Comparison of ENCODE assay signal across 26 mouse cellular contexts in the genomic region with DNA sequence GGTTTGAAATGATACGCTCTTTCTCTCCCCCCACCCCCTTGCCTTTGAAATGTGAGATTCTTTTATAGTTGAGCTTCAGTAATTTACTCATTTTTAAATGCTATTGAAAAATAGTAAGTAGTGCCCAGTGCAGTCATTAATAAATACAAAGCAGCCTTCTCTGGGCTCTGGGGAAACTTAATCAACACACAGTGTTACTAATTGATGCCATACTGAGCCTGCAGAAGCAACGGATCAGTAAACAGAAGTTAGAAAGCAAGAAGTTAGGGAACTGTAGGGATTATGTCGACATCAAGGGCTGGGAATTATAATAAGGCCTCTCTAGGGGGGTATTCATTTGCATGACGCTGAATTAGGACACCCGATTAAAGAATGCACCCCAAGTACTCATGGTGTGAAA.
DNase-seq lines count a peak whose midpoint lies in the region; ATAC-seq and TF ChIP-seq lines count a peak whose summit lies in the region.
"Had no signal": no experiment of that assay in that cellular context is flagged by ENCODE, and none has a peak within 500 bp of the region (broad histone marks: within the 10 kb centered on the region; RNA-seq: fewer than 3 reads in every experiment).

No protein-coding gene starts in this region.

- no peak overlapping the region for H3K4me3 ChIP-seq in forebrain, embryonic 12.5 days (replicated peaks)
- H3K4me3 ChIP-seq in forebrain, embryonic 16.5 days (replicated peaks; ENCODE audit: low read length) = no peak overlapping the region
- no peak overlapping the region for H3K4me3 ChIP-seq in layer of hippocampus, adult 2 months
- no peak overlapping the region for H3K4me3 ChIP-seq in embryonic facial prominence, embryonic 15.5 days (replicated peaks)
- H3K4me3 ChIP-seq in midbrain, embryonic 16.5 days (ENCODE audit: low read depth, low read length) = no peak overlapping the region
- no peak overlapping the region for H3K4me3 ChIP-seq in intestine, embryonic 15.5 days (replicated peaks)
- H3K4me3 ChIP-seq: hindbrain, embryonic 13.5 days; stomach, embryonic 15.5 days had no signal

- no peak for DNase-seq in layer of hippocampus, adult 2 months (ENCODE audit: low spot score in 2 of 2)
- DNase-seq in layer of hippocampus, adult 9-10 months (ENCODE audit: low spot score) = no peak
- no peak for DNase-seq in cerebellum, postnatal 25 days
- DNase-seq: adrenal gland, postnatal 25 days; cerebellum, adult 18-20 months; cerebellum, postnatal 36 days; gastrocnemius, postnatal 36 days; heart, postnatal 10 days; kidney, adult 11 months; lung, adult 2 months; lung, postnatal 36 days; right cerebral cortex, postnatal 25 days; thymus, adult 18-20 months; thymus, postnatal 4 days had no signal

- H3K9me3 ChIP-seq in forebrain, embryonic 12.5 days = no peaks in the 10 kb centered on the region
- H3K9me3 ChIP-seq in forebrain, embryonic 16.5 days (ENCODE audit: control insufficient read depth, low read length) = no peaks in the 10 kb centered on the region
- H3K9me3 ChIP-seq in embryonic facial prominence, embryonic 15.5 days (replicated peaks) = no peaks in the 10 kb centered on the region
- H3K9me3 ChIP-seq in midbrain, embryonic 16.5 days (replicated peaks; ENCODE audit: control insufficient read depth, low read length, poor library complexity, severe bottlenecking) = no peaks in the 10 kb centered on the region
- no peaks in the 10 kb centered on the region for H3K9me3 ChIP-seq in intestine, embryonic 15.5 days
- H3K9me3 ChIP-seq: G1E; hindbrain, embryonic 13.5 days; stomach, embryonic 15.5 days had no signal

- WGBS in forebrain, embryonic 12.5 days = 2% methylated on average over 5 of the region's 5 CpGs
- WGBS in forebrain, embryonic 16.5 days = 5% methylated on average over 5 of the region's 5 CpGs
- 13% methylated on average over 5 of the region's 5 CpGs for WGBS in embryonic facial prominence, embryonic 15.5 days
- WGBS in midbrain, embryonic 16.5 days = 11% methylated on average over 5 of the region's 5 CpGs
- WGBS in intestine, embryonic 15.5 days = 50% methylated on average over 5 of the region's 5 CpGs

- TF ChIP-seq CTCF in layer of hippocampus, adult 2 months (conservative IDR thresholded peaks at IDR 0.05) = no peak

- H3K27ac ChIP-seq in forebrain, embryonic 12.5 days = no peak overlapping the region
- H3K27ac ChIP-seq in forebrain, embryonic 16.5 days (ENCODE audit: low read length) = no peak overlapping the region
- peak overlapping the region; percentile 64 for H3K27ac ChIP-seq in layer of hippocampus, adult 2 months
- H3K27ac ChIP-seq in embryonic facial prominence, embryonic 15.5 days (replicated peaks) = 0 out of 2 replicates have a peak overlapping the region, but pooled peaks have one; percentile 34
- H3K27ac ChIP-seq in midbrain, embryonic 16.5 days (ENCODE audit: low read length) = no peak overlapping the region
- no peak overlapping the region for H3K27ac ChIP-seq in intestine, embryonic 15.5 days
- H3K27ac ChIP-seq: hindbrain, embryonic 13.5 days; kidney, postnatal 0 days; stomach, embryonic 15.5 days had no signal

- peaks cover 28% of the 10 kb centered on the region for H3K4me1 ChIP-seq in forebrain, embryonic 12.5 days
- peaks cover 10% of the 10 kb centered on the region for H3K4me1 ChIP-seq in forebrain, embryonic 16.5 days (replicated peaks; ENCODE audit: control insufficient read depth, insufficient read depth, low read length)
- H3K4me1 ChIP-seq in embryonic facial prominence, embryonic 15.5 days = peaks cover 43% of the 10 kb centered on the region
- peaks cover 8% of the 10 kb centered on the region for H3K4me1 ChIP-seq in midbrain, embryonic 16.5 days (ENCODE audit: control insufficient read depth, insufficient read depth, low read length)
- H3K4me1 ChIP-seq in intestine, embryonic 15.5 days (replicated peaks) = peaks cover 8% of the 10 kb centered on the region; the same call in 1 of the 2 replicates

- peak overlapping the region; percentile 9; the same call in 1 of the 2 replicates for H3K4me2 ChIP-seq in forebrain, embryonic 12.5 days
- H3K4me2 ChIP-seq in forebrain, embryonic 16.5 days (ENCODE audit: low read length) = no peak overlapping the region
- H3K4me2 ChIP-seq in embryonic facial prominence, embryonic 15.5 days (replicated peaks) = 0 out of 2 replicates have a peak overlapping the region, but pooled peaks have one; percentile 21
- peak overlapping the region; percentile 5; the same call in 1 of the 2 replicates for H3K4me2 ChIP-seq in midbrain, embryonic 16.5 days (ENCODE audit: low read length)
- H3K4me2 ChIP-seq in intestine, embryonic 15.5 days (replicated peaks) = no peak overlapping the region
- H3K4me2 ChIP-seq: heart, embryonic 11.5 days; hindbrain, embryonic 13.5 days; liver, embryonic 11.5 days; stomach, embryonic 15.5 days had no signal

- no peak; the same call in 1 of the 2 replicates for ATAC-seq in forebrain, embryonic 12.5 days (ENCODE audit: low FRiP score)
- no peak for ATAC-seq in forebrain, embryonic 16.5 days
- ATAC-seq in embryonic facial prominence, embryonic 15.5 days (ENCODE audit: insufficient number of reproducible peaks, low FRiP score, low TSS enrichment, low read depth) = no peak; the same call in 1 of the 2 replicates
- ATAC-seq in midbrain, embryonic 16.5 days = 0 out of 2 replicates have a peak, but pooled peaks have one; percentile 25
- ATAC-seq in intestine, embryonic 15.5 days = no peak
- ATAC-seq: activated CD4-positive, CD25-positive, alpha-beta regulatory T cell, adult 4 months had no signal

- H3K36me3 ChIP-seq in forebrain, embryonic 12.5 days (replicated peaks) = no peaks in the 10 kb centered on the region
- no peaks in the 10 kb centered on the region for H3K36me3 ChIP-seq in forebrain, embryonic 16.5 days (ENCODE audit: control insufficient read depth, insufficient read depth)
- H3K36me3 ChIP-seq in embryonic facial prominence, embryonic 15.5 days = no peaks in the 10 kb centered on the region
- H3K36me3 ChIP-seq in midbrain, embryonic 16.5 days (ENCODE audit: control insufficient read depth, insufficient read depth, low read length) = no peaks in the 10 kb centered on the region
- H3K36me3 ChIP-seq in intestine, embryonic 15.5 days = no peaks in the 10 kb centered on the region
- H3K36me3 ChIP-seq: G1E; hindbrain, embryonic 13.5 days; stomach, embryonic 15.5 days had no signal

- H3K9ac ChIP-seq in forebrain, embryonic 12.5 days = no peak overlapping the region
- H3K9ac ChIP-seq in forebrain, embryonic 16.5 days (replicated peaks; ENCODE audit: low read depth, low read length) = no peak overlapping the region
- no peak overlapping the region for H3K9ac ChIP-seq in embryonic facial prominence, embryonic 15.5 days
- no peak overlapping the region for H3K9ac ChIP-seq in midbrain, embryonic 16.5 days (ENCODE audit: low read depth, low read length)
- H3K9ac ChIP-seq in intestine, embryonic 15.5 days = no peak overlapping the region
- H3K9ac ChIP-seq: hindbrain, embryonic 13.5 days; stomach, embryonic 15.5 days had no signal

- peaks cover 36% of the 10 kb centered on the region for H3K27me3 ChIP-seq in forebrain, embryonic 12.5 days
- H3K27me3 ChIP-seq in forebrain, embryonic 16.5 days (replicated peaks; ENCODE audit: control insufficient read depth, insufficient read depth, low read length) = peaks cover 3% of the 10 kb centered on the region
- H3K27me3 ChIP-seq in embryonic facial prominence, embryonic 15.5 days = no peaks in the 10 kb centered on the region
- no peaks in the 10 kb centered on the region for H3K27me3 ChIP-seq in midbrain, embryonic 16.5 days (ENCODE audit: control insufficient read depth, insufficient read depth, low read depth, low read length)
- H3K27me3 ChIP-seq in intestine, embryonic 15.5 days (replicated peaks) = no peaks in the 10 kb centered on the region
- H3K27me3 ChIP-seq: stomach, embryonic 15.5 days had no signal

Comparison
In these comparisons a context has a peak if more than half of its experiments do, and no peak if none do; other contexts are left out.
1. H3K4me2 ChIP-seq: peak in forebrain, embryonic 12.5 days (single experiment), embryonic facial prominence, embryonic 15.5 days (single experiment) and midbrain, embryonic 16.5 days (single experiment); none in forebrain, embryonic 16.5 days (single experiment) and intestine, embryonic 15.5 days (single experiment).
2. H3K27ac ChIP-seq: peak in layer of hippocampus, adult 2 months (single experiment) and embryonic facial prominence, embryonic 15.5 days (single experiment); none in forebrain, embryonic 12.5 days (single experiment), forebrain, embryonic 16.5 days (single experiment), midbrain, embryonic 16.5 days (single experiment) and intestine, embryonic 15.5 days (single experiment).